Mouse (Mus musculus): ENCODE results near the gene Sap18b.
"Not testable (repeated sequence)": the region's sequence is repeated elsewhere in the genome, so short reads cannot be mapped to it uniquely, and the experiment has no call there.

Sap18b gene

DNA sequence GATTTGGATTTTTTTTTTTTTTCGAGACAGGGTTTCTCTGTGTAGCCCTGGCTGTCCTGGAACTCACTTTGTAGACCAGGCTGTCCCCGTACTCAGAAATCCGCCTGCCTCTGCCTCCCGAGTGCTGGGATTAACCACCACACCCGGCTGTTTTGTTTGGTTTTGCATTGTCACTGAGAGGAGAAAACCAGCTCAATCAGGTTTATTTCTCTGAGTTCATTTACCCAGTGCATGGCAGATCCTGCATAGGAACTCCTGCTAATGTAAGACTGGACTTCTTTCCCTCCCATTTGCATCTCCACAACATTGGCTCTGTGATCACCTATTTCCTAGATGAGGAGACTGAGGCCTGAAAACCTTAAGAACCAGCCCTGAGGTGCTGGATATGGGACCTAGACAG, 3.0 kb upstream of the Sap18b start:
- DNase-seq (ENCODE audit: low read depth), result no peak

DNA sequence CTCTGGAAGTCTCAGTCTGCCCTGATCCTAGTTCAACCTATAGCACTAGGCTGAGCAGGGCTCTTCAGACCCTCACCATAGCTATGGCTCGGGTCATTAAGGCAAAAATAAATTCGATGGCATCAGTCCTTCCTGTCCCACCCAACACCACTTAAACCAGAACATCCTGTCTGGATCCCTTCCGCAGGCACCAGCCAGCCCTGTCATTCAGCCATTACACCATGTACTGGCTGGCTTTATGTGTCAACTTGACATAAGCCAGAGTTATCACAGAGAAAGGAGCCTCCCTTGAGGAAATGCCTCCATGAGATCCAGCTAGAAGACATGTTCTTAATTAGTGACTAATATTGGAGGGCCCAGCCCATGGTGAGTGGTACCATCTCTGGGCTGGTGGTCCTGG, 2.4 kb upstream of the Sap18b start:
- DNase-seq (ENCODE audit: low read depth), result no peak

DNA sequence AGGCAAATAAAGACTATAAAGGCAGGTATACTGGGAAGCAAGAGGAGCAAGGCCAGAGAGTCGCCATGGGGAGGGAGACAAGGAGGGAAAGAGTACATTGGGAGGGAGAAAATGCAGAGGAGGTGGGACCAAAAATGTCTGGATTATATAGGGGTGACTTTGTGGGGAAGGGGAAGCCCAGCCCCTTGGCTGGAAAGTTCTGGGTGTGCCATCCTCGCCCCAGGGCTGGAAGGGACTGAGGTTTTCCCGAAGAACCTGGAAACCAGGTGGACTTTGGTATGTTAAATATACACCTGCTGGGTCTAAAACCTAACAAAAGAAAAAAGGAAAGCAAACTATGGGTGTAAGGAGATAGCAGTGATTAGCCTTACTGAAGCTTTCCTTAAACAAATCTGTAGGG, 5.0 kb downstream of the Sap18b start:
- DNase-seq (ENCODE audit: low read depth), result no peak

DNA sequence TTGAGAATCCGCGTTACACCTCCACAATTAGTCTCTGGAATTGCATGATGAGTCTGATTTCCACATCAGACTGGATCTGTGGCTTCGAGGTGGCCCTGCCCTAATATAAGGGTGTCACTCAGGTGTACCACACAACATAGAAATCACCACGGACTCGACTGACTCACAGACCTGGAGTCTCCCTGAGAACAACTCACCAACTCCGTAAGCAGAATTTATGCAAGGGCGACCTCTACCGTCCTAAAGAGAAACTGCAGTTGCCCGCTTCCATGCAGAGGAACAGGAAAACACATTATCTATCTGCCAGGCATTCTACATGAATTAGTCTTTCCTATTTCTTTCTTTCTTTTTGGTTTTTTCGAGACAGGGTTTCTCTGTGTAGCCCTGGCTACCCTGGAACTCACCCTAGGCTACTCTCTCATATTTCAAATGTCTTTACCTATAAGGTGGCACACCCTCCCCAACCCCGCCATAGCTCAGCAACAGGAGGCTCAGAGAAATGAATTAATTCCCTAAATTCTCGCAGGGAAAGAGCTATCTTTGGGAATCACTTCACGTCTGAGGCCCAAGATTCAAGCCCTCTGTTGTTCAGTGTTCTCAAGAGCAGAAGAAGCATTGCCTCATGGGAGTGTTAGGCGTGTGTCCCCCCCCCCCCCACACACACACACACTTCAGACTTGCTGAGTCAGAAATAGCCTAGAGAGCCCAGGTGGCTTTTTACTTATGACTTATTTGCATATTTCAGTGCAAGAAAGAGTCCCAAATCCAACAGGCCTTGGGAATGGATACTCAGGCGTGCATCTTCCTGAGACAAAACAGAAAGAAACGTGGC, 7.7 kb downstream of the Sap18b start:
- DNase-seq (ENCODE audit: low read depth), result peak; percentile 83

DNA sequence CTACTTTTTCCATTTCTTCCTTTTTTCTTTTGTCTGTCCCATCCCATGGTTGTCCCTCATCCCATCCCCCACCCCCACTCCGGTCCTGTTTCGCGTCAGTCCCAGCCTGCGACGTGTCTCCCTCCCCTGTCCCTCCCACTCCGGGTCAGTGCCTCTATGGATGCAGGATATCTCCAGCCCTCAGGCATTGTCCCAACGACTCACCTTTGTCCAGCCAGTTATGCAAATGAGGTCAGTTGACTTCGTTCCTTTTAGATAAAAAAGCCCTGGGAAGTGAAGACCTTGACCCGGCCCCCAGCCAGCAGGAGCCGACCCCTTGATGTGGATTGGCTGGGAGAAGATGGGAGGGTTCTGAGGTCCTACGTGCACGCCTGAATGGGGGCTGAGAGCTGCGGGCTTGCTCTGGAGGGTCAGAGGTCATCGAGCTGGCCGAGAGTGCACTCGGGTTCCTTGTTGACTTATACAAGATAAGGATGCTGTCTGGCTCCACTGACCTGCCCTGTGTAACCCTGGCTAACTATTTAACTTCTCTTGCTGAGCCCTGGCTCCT, 8.4 kb downstream of the Sap18b start:
- peak; percentile 16 for DNase-seq (ENCODE audit: low read depth)

DNA sequence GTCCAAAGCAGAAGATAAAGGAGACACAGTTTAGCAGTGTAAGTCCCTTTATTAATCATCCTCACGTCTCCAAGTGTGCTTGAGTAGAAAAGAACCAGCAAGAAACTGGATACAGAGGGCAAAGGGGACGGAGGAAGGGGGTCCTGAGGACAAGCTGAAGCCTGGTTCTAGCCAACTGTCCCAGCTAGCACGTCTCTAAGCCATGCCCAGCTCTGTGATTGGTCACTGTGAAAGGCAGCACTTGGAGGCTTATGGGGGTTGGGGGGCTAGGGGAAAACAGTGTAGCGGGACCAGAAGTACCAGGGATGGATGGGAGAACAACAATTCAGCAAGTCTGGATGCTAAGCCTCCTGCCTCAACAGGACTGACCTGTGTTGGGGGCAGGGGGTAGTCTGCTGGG, 10.7 kb downstream of the Sap18b start:
- DNase-seq (ENCODE audit: low read depth), result no peak

DNA sequence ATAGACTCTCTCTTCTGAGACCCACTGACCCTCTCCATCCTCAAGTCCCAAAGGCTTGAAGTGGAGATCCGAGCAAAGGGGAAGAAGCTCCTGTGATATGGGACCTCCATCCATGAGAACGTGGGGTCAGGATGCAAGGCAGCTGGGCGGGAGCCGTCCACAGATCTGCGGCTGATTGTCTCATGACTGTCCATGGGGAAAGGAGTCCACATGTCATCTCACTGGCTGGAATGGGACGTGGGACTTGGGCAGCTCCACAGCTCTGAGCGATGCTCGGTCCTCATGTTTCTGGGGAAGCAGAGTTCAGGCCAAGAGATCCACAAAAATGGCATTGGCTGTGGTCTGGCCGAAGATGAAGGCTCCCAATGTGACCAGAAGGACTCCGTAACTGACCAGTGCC, 12.1 kb downstream of the Sap18b start:
- no peak for DNase-seq (ENCODE audit: low read depth)

DNA sequence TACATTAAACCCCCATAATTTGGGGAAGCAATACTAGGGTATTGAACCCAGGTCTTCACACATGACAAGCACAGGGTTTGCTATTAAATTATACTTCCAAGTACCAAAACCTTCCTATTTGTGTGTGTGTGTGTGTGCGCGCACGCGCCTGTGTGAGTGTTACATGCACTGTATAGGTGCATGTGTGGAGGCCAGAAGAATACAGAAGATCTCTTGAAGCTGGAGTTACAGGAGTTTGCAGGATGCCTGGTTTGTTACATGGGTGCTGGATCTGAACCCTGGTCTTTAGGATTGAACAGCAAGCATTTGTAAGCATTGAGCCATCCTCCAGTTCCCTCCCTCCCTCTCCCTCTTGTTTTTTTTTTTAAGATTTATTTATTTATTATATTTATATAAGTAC, 14.1 kb downstream of the Sap18b start:
- no peak for DNase-seq (ENCODE audit: low read depth)

DNA sequence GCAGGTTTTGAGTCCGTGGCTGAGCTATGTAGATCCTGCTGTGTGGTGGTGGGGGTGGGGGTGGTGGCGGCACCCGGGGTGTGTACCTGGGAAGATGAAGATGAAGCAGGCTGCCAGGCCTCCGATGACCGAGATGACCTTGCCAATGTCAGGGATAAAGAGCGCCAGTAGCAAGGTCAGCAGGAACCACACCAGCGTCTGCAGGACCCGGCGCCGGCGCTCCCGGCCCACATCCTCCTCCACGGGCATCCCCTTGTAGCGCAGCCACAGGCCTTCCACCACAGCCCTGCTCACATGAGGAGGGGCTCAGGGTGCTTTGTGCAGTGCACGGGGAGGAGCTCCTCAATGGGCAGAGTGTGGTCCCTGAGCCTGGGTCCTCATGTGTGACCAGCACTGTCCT, 16.3 kb downstream of the Sap18b start:
- DNase-seq (ENCODE audit: low read depth), result no peak

DNA sequence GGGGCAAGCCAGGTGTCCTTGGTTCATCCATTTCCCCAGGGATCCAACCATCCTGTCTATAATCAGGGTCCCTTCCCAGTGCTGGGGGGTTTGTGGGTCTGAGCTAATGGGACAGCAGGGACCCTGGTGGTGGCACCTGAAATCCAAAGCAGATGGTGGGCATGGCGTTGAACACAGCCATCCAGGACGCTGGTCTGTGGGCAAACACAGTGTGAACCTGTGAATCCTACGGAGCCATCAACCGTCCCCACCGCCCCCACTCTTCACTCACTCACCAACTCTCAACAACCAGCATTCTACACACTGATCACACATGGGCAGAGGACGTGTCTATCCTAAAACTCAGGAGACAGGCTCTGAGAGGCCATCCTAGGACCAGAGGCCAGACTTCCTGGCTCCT, 18.8 kb downstream of the Sap18b start:
- DNase-seq (ENCODE audit: low read depth), result no peak

DNA sequence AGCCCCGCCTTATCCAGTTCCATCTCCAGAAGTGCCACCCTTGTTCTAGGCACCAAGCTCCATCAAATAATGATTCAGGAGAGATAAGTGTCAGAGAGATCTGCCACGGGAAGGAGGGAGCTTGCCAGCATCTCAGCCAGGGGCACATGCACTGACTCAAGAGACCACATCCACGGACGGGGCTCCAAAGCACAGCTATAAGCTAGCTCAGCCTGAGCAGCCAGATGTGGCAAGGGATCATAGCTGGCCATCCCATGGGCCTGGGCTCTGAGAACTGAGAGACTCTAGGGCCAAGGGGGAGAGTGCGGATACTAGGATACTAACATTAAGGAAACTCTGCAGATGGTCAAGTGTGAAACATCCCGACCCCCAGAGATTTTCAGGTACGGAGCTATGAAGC, 19.9 kb downstream of the Sap18b start:
- no peak for DNase-seq (ENCODE audit: low read depth)

DNA sequence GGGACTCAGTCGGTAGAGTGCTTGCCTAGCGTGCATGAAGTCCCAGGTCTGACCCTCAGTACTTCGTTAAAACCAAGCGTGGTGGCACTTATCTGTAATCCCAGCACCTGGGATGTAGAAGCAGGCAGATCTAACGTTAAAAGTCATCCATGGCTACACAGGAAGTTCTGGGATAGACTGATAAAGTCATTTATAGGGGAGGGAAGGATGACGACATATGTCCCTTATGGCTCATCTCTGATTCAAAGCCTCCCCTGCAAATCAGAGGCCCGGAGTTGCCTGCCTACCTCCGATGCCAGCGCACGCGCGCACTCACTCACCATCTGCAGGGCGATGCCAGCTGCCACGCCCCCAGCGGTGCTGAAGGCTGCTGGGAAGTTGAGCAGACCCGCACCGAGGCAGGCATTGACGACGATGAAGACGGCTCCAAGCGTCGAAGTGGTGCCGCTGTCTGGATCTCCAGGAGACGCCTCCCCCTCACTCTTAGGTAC, 23.0 kb downstream of the Sap18b start:
- peak; percentile 16 for DNase-seq (ENCODE audit: low read depth)

DNA sequence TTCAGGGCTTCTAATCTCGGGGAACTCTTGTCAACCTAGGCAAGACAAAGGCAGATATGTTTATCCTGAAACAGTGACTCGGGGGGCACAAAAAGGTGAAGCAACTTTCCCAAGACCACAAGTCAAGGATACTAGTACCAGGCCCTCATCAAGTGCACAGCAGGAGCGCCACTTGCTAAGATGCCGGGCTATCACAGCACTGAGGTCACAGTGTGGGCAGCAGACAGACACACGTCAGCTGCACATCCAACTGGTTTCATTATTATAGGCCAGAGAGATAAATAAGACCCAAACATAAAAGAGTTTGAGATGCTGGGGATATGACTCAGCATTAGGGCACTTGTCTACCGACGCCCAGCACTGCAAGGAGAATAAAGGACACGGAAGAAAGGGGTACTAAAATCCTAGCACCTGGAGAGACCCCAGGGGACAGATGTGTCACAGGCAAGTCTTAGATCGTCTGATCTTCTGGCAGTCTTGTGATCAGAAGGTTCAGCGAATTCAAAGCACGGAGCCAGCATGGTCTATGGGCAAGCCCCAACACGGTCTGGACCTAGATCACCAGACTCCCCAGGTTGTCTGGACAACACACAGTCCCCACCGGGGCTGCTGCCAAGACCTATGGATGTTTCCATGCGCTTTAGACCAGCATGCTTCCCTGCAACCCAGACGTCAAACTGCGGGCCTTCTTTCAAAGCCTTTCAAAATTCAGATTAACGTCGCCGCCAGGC, 23.8 kb downstream of the Sap18b start:
- DNase-seq (ENCODE audit: low read depth), result no peak

DNA sequence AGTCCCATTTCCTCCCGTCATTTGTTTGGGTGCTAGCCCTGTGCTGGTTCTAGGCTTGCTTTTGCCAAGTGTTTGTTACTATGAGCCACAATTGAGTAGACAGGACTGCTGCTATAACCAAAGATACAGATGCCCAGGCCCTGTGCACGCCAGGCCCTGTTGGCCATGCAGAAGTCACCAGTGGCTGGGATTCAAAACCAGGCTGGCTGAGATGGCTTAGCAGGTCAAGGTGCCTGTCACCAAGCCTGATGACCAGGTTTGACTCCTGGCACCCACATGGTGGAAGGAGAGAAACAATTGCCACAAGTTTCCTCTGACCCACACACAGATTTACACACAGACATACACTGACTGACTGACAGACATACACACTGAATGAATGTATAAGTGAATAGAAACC, 25.2 kb downstream of the Sap18b start:
- DNase-seq (ENCODE audit: low read depth), result no peak

DNA sequence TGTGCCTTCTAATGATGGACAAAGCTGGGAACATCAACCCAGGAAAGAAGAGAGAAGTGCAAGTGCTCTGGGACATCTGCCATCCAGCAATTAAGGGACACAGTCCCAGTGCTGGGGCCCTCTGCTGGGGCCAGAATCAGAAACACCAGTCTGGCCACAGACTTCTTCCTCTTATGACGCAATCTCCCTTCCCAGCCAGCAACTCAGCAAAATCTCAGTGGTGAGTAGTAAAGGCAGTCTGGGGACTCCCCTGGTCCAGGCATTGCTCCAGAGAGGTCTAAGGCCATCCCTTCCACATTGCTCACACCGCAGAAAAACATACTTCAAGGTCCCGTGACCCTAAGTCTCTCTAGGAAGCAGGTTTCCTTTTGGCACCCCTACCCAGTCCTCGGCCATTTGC, 27.1 kb downstream of the Sap18b start:
- no peak for DNase-seq (ENCODE audit: low read depth)

DNA sequence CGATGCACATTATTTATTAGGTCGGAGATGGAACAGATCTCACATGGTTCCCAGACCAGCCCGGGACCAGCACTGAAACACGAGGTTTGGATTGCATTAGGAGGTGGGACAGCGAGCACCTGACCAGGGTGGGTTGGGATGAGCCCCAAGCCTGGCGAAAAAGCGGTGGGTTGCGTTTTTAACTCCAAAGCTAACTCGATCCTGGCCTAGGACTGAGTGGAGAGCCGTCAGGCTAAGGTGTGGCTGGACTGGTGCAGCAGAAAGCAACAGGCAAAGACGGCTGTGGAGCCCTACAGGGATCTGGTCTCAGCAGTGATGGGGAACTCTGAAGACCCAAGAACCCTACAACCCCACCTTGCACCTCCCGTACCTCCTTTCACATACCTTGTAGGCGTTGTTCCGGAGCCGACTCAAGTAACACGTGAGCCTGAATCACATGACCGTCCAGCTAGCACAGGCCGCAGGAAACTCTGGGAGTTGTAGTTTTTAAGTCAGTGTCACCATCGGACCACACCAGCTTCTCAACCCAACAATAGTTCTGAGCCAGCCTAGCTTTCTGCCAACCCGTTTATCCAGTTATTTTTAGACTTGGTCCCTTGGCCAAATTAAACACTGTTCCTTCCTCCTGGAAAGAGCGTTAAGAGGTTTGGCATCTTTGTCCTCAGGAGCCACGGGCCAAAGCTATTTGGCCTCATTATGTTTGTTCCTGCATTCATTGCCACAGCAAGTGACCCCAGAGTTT, 28.1 kb downstream of the Sap18b start, which contains the start of gene Slc38a7:
Gene Slc38a7 (minus strand): TSS at position 438 of the 742 bp plus-strand sequence.
- peak; percentile 78 for DNase-seq (ENCODE audit: low read depth)

DNA sequence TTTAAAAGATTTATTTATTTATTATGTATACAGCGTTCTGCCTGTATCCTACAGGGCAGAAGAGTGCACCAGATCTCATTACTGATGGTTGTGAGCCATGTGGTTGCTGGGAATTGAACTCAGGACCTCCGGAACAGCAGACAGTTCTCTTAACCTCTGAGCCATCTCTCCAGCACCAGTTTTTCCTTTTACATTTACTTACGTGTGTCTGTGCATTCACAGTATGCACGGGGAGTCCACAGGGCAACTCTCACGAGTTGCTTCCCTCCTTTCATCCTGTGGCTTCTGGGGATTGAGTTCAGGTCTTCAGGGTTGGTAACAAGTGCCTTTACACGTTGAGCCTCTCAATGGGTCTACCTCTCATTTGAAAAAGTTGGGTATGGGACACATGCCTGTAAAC, 29.0 kb downstream of the Sap18b start:
- DNase-seq (ENCODE audit: low read depth), result no peak

DNA sequence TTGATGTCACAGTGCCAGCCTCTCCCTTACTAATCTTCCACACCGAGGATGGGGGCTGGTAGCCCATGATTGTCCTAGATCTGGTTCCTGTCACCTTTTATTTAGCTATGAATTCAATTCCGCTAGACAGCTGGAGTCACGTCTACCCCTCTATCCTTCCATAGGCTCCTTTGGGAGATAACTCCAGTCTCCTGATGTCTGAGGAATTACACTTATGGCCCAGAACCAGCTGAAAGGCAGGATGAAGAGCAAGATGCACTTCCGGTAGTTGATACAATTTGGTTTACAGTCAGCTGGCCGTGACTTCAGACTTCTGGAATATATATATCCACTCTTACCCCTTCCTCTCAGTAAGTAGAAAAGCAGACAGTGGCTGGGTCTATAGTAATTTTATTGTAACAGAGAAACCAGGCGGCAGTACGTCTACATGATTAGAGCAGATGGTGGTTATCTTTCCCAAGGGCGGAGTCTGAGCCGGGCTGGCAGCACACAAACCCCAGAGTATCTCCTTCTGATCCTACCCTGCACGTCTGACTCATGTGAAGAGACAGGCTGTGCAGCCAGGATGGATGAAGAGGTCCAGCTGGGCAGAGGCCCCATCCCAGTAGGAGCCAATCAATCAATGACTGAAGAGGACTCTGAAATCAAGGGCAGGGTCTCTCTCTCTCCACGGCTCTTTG, 38.8 kb downstream of the Sap18b start:
- DNase-seq (ENCODE audit: low read depth), result not testable (repeated sequence)

DNA sequence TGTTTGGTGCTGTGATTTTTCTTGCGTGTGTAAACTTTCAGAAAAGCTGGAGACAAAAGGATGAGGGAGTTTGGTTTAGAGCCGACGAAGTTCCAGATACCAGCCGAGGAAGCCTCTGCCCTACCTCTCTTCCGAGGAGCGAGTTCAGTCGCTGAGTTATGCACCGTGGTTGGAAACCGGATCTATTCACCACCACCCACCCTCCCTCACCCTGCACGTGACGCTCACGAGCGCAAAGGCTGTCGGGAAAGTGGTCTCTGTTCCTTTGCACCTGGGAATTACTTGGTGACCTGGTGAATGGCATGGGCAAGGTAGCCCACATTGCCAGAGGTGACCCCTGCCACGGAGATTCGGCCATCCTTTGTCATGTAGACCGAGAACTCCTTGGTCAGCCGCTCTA, 39.7 kb downstream of the Sap18b start:
- DNase-seq (ENCODE audit: low read depth), result not testable (repeated sequence)

DNA sequence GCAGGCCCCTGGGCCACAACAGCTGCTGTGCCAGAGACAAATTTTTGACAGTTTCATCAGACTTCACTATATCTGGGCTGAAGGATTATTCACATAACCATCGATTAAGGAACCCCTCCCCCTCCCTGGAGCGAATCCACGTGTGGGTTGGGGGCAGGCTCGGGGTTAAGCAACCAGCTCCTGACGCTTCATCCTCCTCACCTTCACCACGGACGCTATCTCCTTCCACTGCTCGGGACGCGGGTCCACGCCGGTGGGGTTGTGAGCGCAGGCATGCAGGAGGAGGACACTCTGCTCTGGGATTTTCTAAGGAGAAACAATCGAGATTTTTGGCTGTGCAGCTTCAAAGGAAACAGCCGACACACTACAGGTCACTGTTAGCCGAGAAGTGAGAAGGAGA, 46.5 kb downstream of the Sap18b start:
- DNase-seq (ENCODE audit: low read depth), result no peak

DNA sequence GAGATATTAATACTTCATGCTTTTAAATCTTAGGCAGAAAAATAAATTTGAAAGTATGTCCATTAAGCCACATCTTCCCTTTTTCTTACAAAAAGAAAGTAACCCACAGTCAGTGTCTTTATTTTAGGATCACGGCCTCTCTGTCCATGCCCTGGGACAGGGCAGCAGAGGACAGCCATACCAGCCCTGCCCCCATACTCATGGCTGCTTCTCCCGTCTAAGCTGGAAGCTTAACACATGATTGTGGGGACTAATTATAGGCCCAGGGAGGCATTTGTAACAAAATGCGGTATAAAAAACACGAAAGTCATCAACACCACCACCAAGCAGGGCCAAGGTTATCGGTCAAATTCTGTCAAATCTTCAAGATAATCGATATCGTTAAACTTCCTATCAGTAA, 50.1 kb downstream of the Sap18b start:
- DNase-seq (ENCODE audit: low read depth), result no peak
